Mouse (Mus musculus) heart, adult 18-20 months (tissue): ENCODE results near the gene Dock6. TPM values are rescaled to one million over a fixed set of nuclear protein-coding genes. Genes with fewer than 3 reads are reported as not detected.
"Not testable (repeated sequence)": the region's sequence is repeated elsewhere in the genome, so short reads cannot be mapped to it uniquely, and the experiment has no call there.

Experiments used
- DNase-seq, 2 experiments: peaks; one replicate each; pipeline ENCODE4 v3.0.0; 2021 to 2022; ENCODE audit warnings: mixed read lengths in 1 of 2
- total RNA-seq, 2 experiments: library from RNA; stranded (reverse); gene quantifications; 2 replicates each; pipeline ENCODE4 v1.2.3; 2021

Dock6 gene
- total RNA-seq, 2 experiments from 2014 or later, result 24.3 to 24.6 TPM

DNA sequence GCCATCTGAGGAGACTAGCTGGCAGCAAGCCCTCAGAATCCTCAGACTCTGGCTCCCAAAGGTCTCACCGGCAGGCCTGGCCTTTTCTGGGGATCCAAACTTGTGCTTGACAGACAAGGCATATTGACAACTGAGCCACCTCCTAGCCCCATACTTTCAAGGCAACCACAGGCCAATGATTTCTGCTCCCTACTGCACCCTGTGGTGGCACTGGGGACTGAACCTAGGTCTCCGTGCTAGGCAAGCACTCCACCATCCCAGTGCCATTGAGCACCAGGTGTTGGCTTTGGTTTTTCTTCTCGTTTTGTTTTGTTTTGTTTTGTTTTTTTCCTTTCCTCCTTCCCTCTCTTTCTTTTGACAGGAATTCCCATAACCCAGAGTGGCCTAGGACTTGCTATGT lies 43.9 kb downstream of the Dock6 start:
- no peak for DNase-seq

DNA sequence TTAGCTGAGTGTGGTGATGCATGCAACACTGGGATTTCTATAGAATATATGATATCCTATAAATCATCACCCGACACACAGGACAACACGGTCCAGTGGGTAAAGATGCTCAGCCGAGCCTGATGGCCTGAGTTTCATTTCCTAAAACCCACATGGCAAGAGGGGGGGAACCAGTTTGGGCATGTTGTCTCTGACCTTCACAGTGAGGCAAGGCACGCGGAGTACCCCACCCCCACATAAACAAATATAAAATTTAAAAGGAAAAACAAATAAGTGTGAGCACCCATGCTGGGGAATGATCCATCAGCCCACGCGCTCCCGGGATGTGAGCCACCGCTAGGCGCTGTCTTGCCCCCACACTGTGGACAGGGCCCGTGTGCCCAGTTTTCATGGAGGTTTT lies 45.5 kb downstream of the Dock6 start:
- no peak for DNase-seq

DNA sequence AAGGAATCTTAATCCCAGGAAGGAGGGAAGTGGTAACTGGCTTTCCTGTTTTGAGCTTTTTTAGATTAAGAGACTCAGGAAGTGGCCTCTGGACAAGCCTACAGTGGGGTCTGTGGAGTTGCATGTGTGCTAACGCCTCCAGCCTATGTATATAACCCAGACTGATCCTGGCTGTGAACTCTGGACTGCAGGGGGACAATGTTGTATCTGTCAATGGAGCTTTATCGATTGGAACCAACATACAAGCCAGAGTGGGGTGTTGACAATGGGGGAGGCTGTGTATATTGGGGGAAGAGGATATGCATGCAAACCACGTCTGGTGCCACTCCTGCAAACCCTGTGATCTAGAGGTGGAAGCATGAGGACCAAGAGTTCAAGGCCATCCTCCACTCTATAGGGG lies 46.1 kb downstream of the Dock6 start:
- no peak for DNase-seq

DNA sequence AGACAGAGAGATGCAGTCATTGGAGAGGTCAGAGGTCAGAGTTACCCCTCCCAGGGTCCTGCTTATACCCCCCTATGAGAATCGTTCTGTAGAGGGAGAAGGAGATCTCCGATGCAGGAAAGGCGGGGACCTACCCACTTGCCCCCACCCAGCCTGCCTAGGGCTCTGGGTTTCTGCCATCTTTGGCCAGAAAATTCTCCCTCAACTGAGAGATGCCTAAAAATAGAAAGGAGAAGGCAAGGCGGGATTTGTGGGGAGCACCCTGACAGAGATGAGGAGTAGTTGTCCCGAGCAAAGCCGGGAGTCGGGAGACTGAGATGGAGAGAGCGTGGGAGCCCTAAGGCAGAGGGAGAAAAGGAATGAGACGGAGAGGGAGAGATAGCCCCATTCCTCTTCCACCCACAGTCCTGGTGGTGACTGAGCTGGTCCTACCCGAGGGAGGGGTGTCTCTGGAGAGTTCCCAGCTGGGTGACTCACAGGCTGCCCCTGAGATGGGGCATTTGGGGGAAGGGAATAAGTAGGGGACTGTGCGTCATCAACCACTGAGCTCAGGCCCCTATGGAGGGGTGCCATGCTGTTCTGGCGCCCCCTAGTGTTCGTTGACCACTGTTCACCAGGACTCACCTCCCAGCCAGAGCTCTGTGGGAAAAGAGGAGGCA lies 48.3 kb downstream of the Dock6 start:
- peak; percentile 88 to 94 for DNase-seq

DNA sequence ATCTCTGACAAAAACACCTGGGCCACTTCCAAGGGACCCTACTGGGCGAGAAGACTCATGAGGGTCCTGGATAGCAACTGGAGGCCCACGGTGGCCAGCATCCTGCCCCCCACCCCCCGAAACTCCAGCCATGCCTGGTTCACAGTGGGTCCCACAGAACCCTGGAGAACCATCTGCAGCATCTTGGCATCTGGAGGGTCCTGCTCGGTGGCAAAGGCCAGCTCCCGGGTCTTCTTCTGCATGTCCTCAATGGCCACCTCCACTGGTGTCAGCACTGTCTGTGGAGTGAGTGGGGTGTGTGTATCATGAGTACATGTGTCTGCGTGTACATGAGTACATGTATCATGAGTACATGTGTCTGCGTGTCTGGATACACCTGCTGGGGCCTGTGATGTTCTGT lies 50.8 kb downstream of the Dock6 start:
- DNase-seq, result no peak

DNA sequence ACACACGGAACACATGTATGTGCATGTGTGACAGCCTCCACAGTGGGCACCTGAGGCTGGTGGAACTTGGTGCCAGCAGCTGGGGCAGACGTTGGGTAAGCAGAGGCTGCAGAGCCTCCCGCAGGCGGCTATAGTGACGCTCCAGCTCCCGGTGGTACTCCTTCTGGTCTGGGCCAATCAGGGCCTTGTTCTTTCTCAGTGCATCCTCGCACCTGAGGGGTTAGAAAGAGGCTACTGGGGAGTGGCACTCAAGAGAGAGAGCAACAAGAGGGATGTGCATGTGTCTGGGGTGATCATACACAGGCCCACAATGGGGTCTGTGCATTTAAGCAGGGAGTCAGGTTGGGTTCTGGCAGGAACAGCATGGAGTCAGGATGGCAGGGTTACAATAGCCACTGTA lies 51.3 kb downstream of the Dock6 start:
- DNase-seq, result no peak

DNA sequence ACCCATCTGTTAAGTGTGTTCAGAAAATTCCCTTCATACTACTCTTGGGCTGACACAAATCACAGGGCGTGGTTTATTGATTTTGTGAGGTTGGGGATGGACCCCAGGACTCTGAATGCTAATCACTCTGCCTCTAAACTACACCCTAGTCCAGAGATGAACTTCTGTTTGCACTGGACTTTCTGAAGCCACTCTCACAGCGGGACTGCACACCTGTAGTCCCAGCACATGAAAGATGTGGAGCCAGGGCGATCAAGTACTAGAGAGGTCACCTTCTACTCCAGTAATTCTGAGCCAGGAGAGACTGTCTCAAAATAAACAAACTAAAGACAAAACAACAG lies 53.5 kb downstream of the Dock6 start:
- no peak for DNase-seq

DNA sequence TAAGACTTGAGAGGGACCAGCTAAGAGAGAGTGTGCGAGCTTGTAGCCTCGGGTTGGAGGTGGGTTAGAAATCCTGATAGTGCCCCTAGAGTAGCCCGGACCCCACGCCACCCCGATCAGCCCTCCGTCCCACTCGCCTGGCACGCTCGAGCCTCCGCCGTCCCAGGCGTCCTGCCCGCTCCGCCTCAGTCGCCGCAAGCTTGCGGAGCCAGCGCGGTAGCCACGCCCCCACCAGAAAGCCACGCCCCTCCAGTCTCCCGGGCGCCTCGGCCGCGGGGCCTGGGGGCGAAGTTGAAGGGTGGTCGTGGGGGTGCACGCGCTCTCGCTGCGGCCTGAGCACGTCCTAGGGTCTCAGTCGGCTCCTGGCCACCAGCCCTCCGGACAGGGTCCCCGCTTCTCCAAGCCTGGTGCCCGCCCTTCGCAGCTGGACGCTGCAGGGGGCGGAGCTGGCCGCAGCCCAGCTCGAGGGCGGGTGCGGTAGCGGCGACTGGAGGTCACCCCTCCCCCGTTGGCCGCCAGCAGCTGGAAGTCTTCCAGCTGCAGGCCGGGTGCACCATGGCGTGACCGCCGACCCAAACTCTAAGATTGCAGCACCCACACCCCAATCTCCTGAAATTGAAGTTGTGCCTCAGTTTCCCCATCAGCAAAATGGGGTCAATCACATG lies 54.0 kb downstream of the Dock6 start, which contains the start of gene Kank2:
Gene Kank2 (minus strand): TSS at position 400 of the 665 bp plus-strand sequence.
- peak; percentile 93 to 96 for DNase-seq

DNA sequence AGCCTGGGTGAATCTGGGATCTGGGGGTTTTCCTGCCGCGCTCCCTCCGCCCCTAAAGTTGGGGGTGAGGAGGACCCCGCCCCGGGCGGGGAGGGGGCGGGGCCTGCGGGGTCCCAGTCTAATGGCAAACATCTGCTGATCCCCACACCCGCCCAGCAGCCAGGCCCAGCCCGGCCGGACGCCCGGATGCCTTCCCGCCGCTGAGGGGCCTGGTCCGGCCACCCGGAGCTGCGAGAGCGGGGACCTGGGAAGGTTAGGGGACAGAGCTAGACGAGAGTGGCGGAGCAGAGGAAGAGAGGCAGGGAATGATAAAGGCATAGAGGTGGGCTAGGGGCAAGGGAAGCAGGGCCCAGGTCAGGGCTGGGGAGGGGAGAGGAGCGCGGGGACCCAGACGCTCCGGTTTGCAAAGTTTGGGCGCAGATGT lies 54.5 kb downstream of the Dock6 start:
- peak; percentile 80 to 85 for DNase-seq

DNA sequence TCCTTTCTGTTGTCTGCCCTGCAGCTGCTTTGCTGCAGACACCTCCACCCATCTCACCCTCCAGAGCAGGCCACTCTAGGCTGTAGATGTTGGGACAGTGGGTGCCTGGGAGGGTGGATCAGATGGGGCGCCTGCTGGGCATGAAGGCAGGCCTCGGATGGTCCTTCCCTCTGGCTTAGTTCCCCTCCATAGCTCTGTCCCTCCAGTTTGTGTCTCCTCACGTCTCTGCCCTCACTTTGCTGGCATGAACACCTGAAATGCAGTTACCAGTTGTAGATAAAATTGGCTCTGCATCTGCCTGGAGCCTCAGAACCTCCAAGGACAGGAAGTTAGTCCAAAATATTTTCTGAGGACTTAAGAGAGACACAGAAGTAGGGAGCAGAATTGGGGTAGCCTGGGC lies 55.5 kb downstream of the Dock6 start:
- DNase-seq, result peak in 1 of 2 experiments; percentile 28

DNA sequence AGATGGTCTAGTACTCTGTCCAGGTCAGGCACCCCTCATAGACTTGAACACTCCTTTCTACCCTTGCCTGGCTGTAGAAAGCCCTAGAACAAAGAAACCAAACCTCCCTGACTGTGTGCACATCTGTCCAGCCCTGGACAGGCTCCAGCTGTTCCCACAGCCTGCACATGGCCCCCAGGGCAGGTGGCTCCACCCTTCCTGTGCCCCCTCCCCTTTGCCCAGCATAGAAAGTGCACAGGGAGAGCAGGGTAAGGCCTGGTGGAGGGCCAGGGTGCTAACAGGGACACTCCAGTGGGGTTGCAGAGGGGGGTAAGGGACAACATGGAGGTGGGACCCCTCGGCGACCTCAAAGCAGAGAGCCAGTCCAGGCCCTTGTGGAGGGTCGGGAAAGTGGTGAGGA lies 56.2 kb downstream of the Dock6 start:
- DNase-seq, result peak in 1 of 2 experiments; percentile 32

DNA sequence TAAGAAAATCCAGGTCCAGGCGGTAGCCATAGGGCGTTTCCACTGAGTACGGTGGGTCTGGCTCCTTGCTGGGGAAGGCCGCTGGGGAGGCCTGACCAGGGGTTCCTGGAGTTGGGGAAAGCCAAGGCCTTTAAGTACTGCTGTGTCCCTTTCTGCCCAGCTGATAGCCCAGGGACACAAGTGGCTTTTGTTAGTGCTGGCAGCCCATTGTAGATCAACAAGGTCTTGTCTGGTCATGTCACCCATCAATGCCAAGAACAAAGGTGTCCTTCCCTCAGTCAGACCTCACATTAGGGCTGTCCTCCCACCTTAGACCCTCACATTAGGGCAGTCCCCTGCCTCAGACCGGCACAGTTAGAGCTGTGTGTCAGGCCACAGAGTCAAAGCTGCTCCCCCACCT lies 56.9 kb downstream of the Dock6 start:
- no peak for DNase-seq

DNA sequence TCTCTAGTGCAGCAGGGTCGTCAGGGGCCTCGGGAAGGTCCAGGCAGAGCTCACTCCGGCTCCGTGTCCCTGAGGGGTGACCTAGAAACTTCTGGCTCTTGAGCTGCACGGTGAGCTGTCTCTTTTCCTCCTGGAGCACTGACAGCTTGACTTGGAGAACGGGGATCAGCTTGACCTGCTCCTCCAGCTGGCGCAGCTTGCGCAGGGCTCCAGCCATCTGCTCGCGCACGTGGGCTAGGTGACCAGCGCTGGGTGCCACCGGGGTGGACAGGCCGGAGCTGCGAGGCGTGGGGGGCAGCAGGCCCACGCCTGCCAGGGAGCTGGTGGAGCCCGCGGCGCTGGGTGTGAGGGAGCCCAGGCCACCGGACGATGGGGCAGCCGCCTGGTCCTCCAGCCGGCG lies 57.5 kb downstream of the Dock6 start:
- no peak for DNase-seq

DNA sequence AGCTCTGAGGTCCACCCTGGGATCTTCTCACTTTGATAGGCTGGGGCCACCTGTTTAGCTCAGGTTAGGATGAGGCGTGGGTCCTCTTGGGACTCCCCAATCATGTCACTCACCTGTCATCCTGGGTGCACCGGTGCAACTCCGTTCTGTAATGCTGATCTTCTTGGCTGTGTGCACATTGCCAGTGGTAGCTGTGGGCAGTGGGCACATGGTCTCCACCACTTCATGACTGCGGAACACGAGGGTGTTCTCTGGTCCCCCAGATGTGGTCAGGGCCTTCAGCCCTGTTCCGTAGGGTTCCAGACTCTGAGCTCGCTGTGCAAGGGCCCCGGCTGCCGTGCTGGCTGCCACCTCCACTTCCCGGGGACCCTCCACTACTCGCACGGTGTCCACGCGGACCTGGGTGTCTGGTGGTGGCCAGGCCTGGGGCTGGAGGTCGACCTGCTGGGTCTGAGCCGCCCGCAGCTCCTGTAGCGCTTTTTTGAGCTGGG lies 58.0 kb downstream of the Dock6 start:
- DNase-seq, result no peak

DNA sequence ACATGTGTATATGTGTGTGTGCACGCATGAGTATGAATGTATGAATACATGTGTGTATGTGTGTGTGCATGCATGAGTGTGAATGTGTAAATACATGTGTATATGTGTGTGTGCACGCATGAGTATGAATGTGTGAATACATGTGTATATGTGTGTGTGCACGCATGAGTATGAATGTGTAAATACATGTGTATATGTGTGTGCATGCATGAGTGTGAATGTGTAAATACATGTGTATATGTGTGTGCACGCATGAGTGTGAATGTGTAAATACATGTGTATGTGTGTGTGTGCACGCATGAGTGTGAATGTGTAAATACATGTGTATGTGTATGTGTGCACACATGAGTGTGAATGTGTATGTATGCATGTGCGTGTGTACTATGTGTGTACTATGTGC lies 58.9 kb downstream of the Dock6 start:
- not testable (repeated sequence) for DNase-seq

DNA sequence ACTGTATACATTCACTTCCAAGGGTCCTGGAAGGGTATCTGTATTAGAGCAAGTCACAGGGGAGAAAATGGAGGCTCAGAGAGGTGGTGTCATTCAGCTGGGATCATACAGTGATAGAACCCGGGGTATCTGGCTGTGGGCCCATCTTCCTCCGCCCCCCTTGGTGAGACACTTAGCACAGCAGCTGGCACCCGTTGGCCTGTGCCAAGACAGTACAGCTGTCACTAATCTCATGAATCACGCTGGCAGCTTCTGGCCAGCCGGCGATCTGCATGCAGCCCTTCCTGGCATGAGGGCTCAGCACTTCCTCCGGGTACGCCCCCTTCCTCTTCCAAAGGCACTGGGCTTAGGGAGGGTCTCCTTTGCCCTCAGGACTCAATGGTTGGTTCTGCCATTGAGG lies 59.8 kb downstream of the Dock6 start:
- DNase-seq, result peak; percentile 57 to 64

DNA sequence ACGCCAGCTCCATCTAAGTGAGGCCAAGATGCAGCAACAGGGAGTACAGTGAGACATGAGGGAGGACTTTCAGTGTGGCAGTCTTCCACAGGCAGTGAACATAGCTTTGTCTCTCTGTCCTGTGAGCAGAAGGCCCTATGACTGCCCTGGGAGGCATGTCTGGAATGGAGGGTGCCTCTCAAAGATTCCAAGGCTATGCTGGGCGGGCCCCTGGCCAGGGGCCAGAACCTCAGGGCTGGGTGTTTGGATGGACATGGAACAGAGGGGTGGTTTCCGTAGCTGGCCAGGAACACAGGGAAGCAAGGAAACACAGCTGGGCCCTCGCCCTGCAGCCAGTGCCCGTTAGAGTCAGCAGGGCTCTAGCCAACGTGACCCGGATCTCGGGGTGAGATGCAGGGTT lies 60.6 kb downstream of the Dock6 start:
- peak; percentile 78 to 86 for DNase-seq

DNA sequence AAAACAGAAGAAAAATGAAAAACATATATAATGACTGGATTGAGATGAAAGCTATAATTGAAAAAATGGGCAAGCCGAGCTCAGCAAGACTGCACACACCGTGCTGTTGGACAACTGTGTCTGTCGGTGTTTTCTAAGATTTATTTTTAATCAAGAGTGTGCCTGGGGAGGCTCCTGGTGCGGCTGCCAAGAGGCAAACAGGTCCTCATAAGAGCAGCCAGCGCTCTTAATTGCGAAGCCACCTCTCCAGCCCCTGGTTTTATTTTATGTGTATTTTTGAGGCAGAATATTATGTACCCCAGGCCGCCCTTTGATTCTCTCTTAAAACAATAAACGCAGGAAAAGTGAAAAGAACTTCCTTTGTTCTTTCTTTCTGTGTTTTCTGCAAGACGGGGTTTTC lies 64.2 kb downstream of the Dock6 start:
- DNase-seq, result no peak

DNA sequence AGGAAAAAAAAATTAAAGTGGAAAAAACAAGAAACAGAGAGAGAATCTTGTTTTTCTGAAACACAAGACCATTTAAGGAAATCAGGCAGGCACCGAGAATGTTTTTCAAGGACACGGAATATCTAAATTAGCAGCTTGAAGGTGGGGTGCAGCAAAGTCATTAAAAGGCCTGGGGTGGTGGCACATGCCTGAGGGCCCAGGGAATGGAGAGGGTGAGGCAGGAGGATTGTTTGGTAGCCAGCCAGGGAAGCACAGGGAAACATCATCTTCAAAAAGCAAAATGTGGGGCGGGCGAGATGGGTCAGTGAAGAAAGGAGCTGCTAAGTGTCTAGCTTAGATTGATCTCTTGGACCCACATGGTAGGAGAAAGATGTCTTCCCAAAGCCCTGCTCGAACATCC lies 64.8 kb downstream of the Dock6 start:
- no peak for DNase-seq

DNA sequence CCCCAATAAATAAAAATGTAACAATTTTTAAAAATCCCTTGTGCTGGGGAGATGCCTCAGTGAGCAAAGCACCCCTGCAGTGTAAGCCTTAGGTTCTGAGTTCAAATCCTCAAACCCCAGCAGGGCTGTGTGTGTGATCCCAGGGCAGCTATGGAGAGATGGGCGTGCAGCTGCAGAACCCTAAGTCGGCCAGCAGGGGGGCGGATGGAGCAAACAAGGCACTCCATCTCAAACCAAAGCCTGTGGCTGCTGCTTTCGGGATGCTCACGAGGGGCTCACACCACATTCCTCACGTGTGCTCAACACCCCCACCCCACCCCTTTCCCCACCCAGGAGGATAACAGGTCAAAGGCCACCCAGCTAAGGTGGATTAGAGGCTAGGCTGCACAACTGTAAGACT lies 65.5 kb downstream of the Dock6 start:
- DNase-seq, result peak; percentile 72 to 86

DNA sequence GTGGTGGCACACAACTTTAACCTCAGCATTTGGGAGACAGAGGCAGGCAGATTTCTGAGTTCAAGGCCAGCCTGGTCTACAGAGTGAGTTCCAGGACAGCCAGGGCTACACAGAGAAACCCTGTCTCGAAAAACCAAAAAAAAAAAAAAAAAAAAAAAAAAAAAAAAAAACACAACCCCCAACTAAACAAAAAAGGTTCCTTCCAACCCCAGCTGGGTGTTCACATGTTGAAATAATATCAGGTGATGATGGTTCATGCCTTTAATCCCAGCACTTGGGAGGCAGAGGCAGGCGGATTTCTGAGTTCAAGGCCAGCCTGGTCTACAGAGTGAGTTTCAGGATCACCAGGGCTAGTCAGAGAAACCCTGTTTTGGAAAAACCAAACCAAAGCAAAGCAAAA lies 66.1 kb downstream of the Dock6 start:
- DNase-seq, result not testable (repeated sequence)

DNA sequence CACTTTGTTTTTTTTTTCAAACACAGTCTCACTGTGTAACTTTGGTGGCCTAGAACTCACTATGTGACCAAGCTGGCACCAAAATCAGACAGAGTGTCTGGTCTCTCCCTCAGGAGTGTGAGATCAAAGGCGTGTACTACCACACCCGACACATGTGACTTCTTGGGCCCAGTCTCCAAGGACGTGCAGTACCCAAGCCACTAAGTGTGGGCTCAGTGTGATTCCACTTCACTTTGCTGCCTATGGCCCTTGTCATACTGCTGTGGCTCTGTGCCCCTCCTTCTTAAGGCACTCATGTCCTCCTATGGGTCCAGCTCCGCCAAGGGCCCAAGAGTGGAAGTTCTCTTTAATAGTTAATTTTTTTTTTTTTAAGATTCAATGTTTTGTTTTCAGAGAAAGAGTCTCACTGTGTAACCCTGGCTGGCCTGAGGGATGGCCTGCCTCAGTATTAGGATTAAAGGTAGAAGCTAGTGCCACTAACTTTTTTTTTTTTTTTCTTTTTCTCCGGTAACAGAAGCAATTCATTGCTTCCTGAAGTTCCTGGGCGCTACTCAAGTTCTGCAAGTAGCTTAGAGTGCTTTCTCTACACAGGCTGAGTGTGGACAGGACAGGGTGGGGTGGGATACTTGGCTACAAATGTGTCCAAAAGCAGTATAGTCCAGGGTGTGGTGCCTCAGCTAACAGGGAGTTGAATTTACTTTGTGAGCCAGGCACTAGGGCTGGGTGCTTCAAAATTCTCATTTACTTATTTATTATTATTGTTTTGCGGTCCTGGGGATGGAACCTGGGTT lies 67.7 kb downstream of the Dock6 start:
- no peak for DNase-seq
